Mouse (Mus musculus) midbrain, embryonic 10.5 days (tissue): ENCODE measurements around the gene Neil1. TPM values are rescaled to one million over a fixed set of nuclear protein-coding genes. Genes with fewer than 3 reads are reported as not detected.

Source experiments
- DNase-seq: peaks from one replicate; pipeline ENCODE4 v3.0.0-alpha.2; 2017; ENCODE audit warnings: low spot score
- H3K27ac ChIP-seq: fragments of 300-500 bp; sonication (generic); replicated peaks from 2 replicates; pipeline ENCODE4 v1.5.1; 2016; ENCODE audit warnings: mild to moderate bottlenecking
- H3K27me3 ChIP-seq: fragments of 300-500 bp; sonication (generic); 2 replicates; pipeline ENCODE4 v1.6.1; 2016; ENCODE audit warnings: low read depth, mild to moderate bottlenecking; ENCODE audit not compliant: poor library complexity, severe bottlenecking
- H3K36me3 ChIP-seq: fragments of 300-500 bp; sonication (generic); 2 replicates; pipeline ENCODE4 v1.6.1; 2016; ENCODE audit warnings: mild to moderate bottlenecking, moderate library complexity
- H3K4me1 ChIP-seq: fragments of 300-500 bp; sonication (generic); 2 replicates; pipeline ENCODE4 v1.6.1; 2016
- H3K4me3 ChIP-seq: fragments of 300-500 bp; sonication (generic); 2 replicates; pipeline ENCODE4 v1.5.1; 2016; ENCODE audit warnings: mild to moderate bottlenecking, moderate library complexity
- H3K9me3 ChIP-seq: fragments of 300-500 bp; sonication (generic); replicated peaks from 2 replicates; pipeline ENCODE4 v1.6.1; 2016; ENCODE audit warnings: mild to moderate bottlenecking
- WGBS: fragments of 180-500 bp; shearing (Covaris S2); methylation state at CpG from one replicate; pipeline ENCODE4 v1.1.7; 2016; 5-methylcytosine and 5-hydroxymethylcytosine counted together
- polyA plus RNA-seq: library from polyadenylated mRNA; unstranded; fragments of >200 nt; fragmentation: Nextera tagmentation; extraction: Ambion mirVana; gene quantifications from 2 replicates; pipeline ENCODE4 v1.2.1, GENCODE M21; 2016

Gene Neil1
- 5.4 and 7.1 TPM in 2 replicates for polyA plus RNA-seq

- Histone ChIP-seq H3K36me3 (peaks cover 15% of the 10 kb centered on the region), H3K4me3 (peak within 1 kb of the TSS; percentile 65), H3K27me3 (no peaks in the 10 kb centered on the region), H3K27ac (peak within 1 kb of the TSS; percentile 86), H3K4me1 (peaks cover 27% of the 10 kb centered on the region), H3K9me3 (no peaks in the 10 kb centered on the region)
- DNase-seq, result peak; percentile 83
- WGBS, result 1% methylated on average over 27 of the region's 27 CpGs
Measured at GRCm38 (mm10) chr9:57148144-57148878, at the start of gene Neil1. Neil1 (minus strand) TSS chr9:57148305.

- Histone ChIP-seq H3K36me3 (no peaks in the 10 kb centered on the region), H3K9me3 (no peaks in the 10 kb centered on the region), H3K4me1 (no peaks in the 10 kb centered on the region), H3K4me3 (no peak overlapping the region), H3K27ac (no peak overlapping the region), H3K27me3 (no peaks in the 10 kb centered on the region)
- no peak for DNase-seq
- WGBS, result 78% methylated on average over 8 of the region's 8 CpGs
Measured at GRCm38 (mm10) chr9:57197414-57197813, 49.3 kb upstream of the Neil1 start.

- no peak overlapping the region for H3K4me3 ChIP-seq
- no peak for DNase-seq
Measured at GRCm38 (mm10) chr9:57196708-57197107, 48.6 kb upstream of the Neil1 start.

GRCm38 (mm10) chr9:57168411-57168810 is 20.3 kb upstream of the Neil1 start:
- Histone ChIP-seq H3K4me3 (no peak overlapping the region), H3K27ac (no peak overlapping the region), H3K9me3 (no peaks in the 10 kb centered on the region), H3K36me3 (no peaks in the 10 kb centered on the region), H3K27me3 (no peaks in the 10 kb centered on the region), H3K4me1 (no peaks in the 10 kb centered on the region)
- 87% methylated on average over 5 of the region's 5 CpGs for WGBS
- no peak for DNase-seq

More at GRCm38 (mm10) chr9:57196708-57197107, 48.6 kb upstream of the Neil1 start:
- Histone ChIP-seq H3K9me3 (no peaks in the 10 kb centered on the region), H3K4me1 (no peaks in the 10 kb centered on the region), H3K27ac (no peak overlapping the region), H3K27me3 (no peaks in the 10 kb centered on the region), H3K36me3 (no peaks in the 10 kb centered on the region)
- WGBS, result 90% methylated on average over 3 of the region's 3 CpGs

- Histone ChIP-seq H3K36me3 (no peaks in the 10 kb centered on the region), H3K27me3 (no peaks in the 10 kb centered on the region), H3K4me1 (no peaks in the 10 kb centered on the region), H3K27ac (no peak overlapping the region), H3K4me3 (no peak overlapping the region), H3K9me3 (no peaks in the 10 kb centered on the region)
- no peak for DNase-seq
- 88% methylated on average over 2 of the region's 2 CpGs for WGBS
Measured at GRCm38 (mm10) chr9:57166173-57166572, 18.1 kb upstream of the Neil1 start.

GRCm38 (mm10) chr9:57163137-57163536 is 15.0 kb upstream of the Neil1 start:
- Histone ChIP-seq H3K4me1 (peaks cover 5% of the 10 kb centered on the region), H3K36me3 (no peaks in the 10 kb centered on the region), H3K27ac (no peak overlapping the region), H3K27me3 (0 out of 2 replicates have a peak, but pooled peaks cover 3% of the 10 kb centered on the region), H3K9me3 (no peaks in the 10 kb centered on the region), H3K4me3 (no peak overlapping the region)
- no peak for DNase-seq
- 45% methylated on average over 2 of the region's 2 CpGs for WGBS

GRCm38 (mm10) chr9:57162496-57162895 is 14.4 kb upstream of the Neil1 start:
- DNase-seq, result no peak
- Histone ChIP-seq H3K27ac (no peak overlapping the region), H3K4me1 (peaks cover 9% of the 10 kb centered on the region), H3K27me3 (0 out of 2 replicates have a peak, but pooled peaks cover 3% of the 10 kb centered on the region), H3K9me3 (no peaks in the 10 kb centered on the region), H3K36me3 (no peaks in the 10 kb centered on the region), H3K4me3 (no peak overlapping the region)
- 29% methylated on average over 3 of the region's 3 CpGs for WGBS

- Histone ChIP-seq H3K9me3 (no peaks in the 10 kb centered on the region), H3K4me1 (peaks cover 20% of the 10 kb centered on the region), H3K27ac (peak overlapping the region; percentile 88), H3K4me3 (peak overlapping the region; percentile 93), H3K36me3 (peaks cover 19% of the 10 kb centered on the region), H3K27me3 (0 out of 2 replicates have a peak, but pooled peaks cover 3% of the 10 kb centered on the region)
- 40% methylated on average over 11 of the region's 11 CpGs for WGBS
- DNase-seq, result no peak
Measured at GRCm38 (mm10) chr9:57158506-57158905, 10.4 kb upstream of the Neil1 start.

GRCm38 (mm10) chr9:57158013-57158470 is 9.9 kb upstream of the Neil1 start, which contains the start of gene Commd4:
Commd4 (minus strand) TSS chr9:57158331.
- H3K27ac ChIP-seq, result peak within 1 kb of the TSS; percentile 88
- DNase-seq, result peak; percentile 91
- H3K27me3 ChIP-seq, result 0 out of 2 replicates have a peak, but pooled peaks cover 3% of the 10 kb centered on the region
- H3K4me1 ChIP-seq, result peaks cover 20% of the 10 kb centered on the region
- no peaks in the 10 kb centered on the region for H3K9me3 ChIP-seq
- H3K36me3 ChIP-seq, result peaks cover 19% of the 10 kb centered on the region
- peak within 1 kb of the TSS; percentile 93 for H3K4me3 ChIP-seq
- under 1% methylated on average over 24 of the region's 24 CpGs for WGBS

GRCm38 (mm10) chr9:57157499-57157898 is 9.4 kb upstream of the Neil1 start:
- Histone ChIP-seq H3K4me3 (peak overlapping the region; percentile 93), H3K36me3 (peaks cover 19% of the 10 kb centered on the region), H3K27me3 (0 out of 2 replicates have a peak, but pooled peaks cover 3% of the 10 kb centered on the region), H3K9me3 (no peaks in the 10 kb centered on the region), H3K4me1 (peaks cover 20% of the 10 kb centered on the region), H3K27ac (peak overlapping the region; percentile 88)
- WGBS, result 33% methylated on average over 13 of the region's 13 CpGs
- DNase-seq, result no peak

- WGBS, result 96% methylated on average over 8 of the region's 8 CpGs
- 0 out of 2 replicates have a peak, but pooled peaks cover 3% of the 10 kb centered on the region for H3K27me3 ChIP-seq
- no peaks in the 10 kb centered on the region for H3K9me3 ChIP-seq
- DNase-seq, result no peak
- H3K36me3 ChIP-seq, result peaks cover 19% of the 10 kb centered on the region
- H3K27ac ChIP-seq, result no peak overlapping the region
- peak overlapping the region; percentile 93 for H3K4me3 ChIP-seq
- peaks cover 20% of the 10 kb centered on the region for H3K4me1 ChIP-seq
Measured at GRCm38 (mm10) chr9:57156823-57157222, 8.7 kb upstream of the Neil1 start.

- whole genome bisulfite sequencing, result 91% methylated on average over 7 of the region's 7 CpGs
- Histone ChIP-seq H3K4me1 (peaks cover 20% of the 10 kb centered on the region), H3K9me3 (no peaks in the 10 kb centered on the region), H3K27ac (no peak overlapping the region), H3K27me3 (0 out of 2 replicates have a peak, but pooled peaks cover 3% of the 10 kb centered on the region), H3K36me3 (peaks cover 19% of the 10 kb centered on the region), H3K4me3 (no peak overlapping the region)
- DNase-seq, result no peak
Measured at GRCm38 (mm10) chr9:57156383-57156782, 8.3 kb upstream of the Neil1 start.

GRCm38 (mm10) chr9:57152331-57152730 is 4.2 kb upstream of the Neil1 start:
- Histone ChIP-seq H3K27me3 (no peaks in the 10 kb centered on the region), H3K4me1 (peaks cover 26% of the 10 kb centered on the region), H3K9me3 (no peaks in the 10 kb centered on the region), H3K36me3 (peaks cover 19% of the 10 kb centered on the region), H3K27ac (no peak overlapping the region), H3K4me3 (no peak overlapping the region)
- DNase-seq, result no peak
- 60% methylated on average over 6 of the region's 6 CpGs for WGBS
